Mouse (Mus musculus): Measurements from ENCODE around the gene Gmeb2.

DNA sequence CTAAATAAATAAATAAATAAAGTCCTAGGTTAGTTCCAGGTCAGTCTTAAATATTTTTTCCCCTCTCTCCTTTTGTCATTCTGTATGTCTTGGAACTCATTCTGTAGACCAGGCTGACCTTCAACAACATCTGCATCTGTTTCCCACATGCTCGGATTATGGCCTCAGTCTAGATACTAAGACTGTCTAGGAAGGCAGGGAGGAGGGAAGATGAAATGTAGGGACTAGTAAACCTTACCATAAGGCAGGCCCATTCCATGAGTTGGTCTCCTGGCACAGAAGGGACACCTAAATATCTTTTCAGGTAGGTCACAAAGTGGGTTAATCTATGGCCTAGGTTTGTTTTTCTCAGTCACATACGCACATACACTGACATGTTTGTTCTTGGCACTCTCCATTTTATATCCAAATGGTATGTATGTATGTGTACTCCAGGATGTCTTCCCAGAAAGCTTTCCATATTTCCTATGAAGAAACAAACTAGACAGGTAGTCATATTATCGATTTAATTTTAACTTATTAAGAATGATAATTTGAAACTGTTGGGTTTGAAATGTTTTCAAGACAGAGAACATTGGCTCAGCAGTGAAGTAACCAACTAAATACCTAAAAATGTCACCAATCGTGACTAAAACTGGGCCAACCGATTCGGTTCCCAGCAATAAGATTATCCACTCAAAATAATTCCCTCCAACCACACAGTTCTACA is 1.1 kb downstream of the Gmeb2 start:
- TF ChIP-seq POLR2A (IDR thresholded peaks at IDR 0.05; ENCODE audit: control insufficient read depth, extremely low read depth, insufficient read depth, low read length, poor library complexity) (no peak), CTCF (IDR thresholded peaks at IDR 0.05; ENCODE audit: borderline replicate concordance, control insufficient read depth, extremely low read depth, insufficient read depth, low read length, poor library complexity) (no peak)
